Mouse (Mus musculus) midbrain, embryonic 16.5 days (tissue): ENCODE data around the gene Mark1. TPM values are rescaled to one million over a fixed set of nuclear protein-coding genes. Genes with fewer than 3 reads are reported as not detected.

Experiments
- ATAC-seq: fragments of 200-750 bp; cut with Nextera tagmentation; 2 replicates; pipeline ENCODE4 v1.8.0; 2017; ENCODE audit warnings: moderate TSS enrichment
- H3K27ac ChIP-seq: fragments of 300-500 bp; sonication (generic); 2 replicates; pipeline ENCODE4 v1.5.1; 2014; ENCODE audit warnings: mild to moderate bottlenecking, low read length, mixed read lengths
- H3K27me3 ChIP-seq: fragments of 300-500 bp; sonication (generic); 2 replicates; pipeline ENCODE4 v1.6.1; 2014; ENCODE audit warnings: low read depth, low read length, mixed read lengths; ENCODE audit not compliant: control insufficient read depth, insufficient read depth
- H3K36me3 ChIP-seq: fragments of 300-500 bp; sonication (generic); 2 replicates; pipeline ENCODE4 v1.6.1; 2014; ENCODE audit warnings: mild to moderate bottlenecking, low read length, moderate library complexity, mixed read lengths; ENCODE audit not compliant: control insufficient read depth, insufficient read depth
- H3K4me1 ChIP-seq: fragments of 300-500 bp; sonication (generic); 2 replicates; pipeline ENCODE4 v1.6.1; 2014; ENCODE audit warnings: mild to moderate bottlenecking, low read length, mixed read lengths; ENCODE audit not compliant: control insufficient read depth, insufficient read depth
- H3K4me2 ChIP-seq: fragments of 300-500 bp; sonication (generic); 2 replicates; pipeline ENCODE4 v1.6.1; 2014; ENCODE audit warnings: mild to moderate bottlenecking, low read length, mixed read lengths
- H3K4me3 ChIP-seq: fragments of 300-500 bp; sonication (generic); 2 replicates; pipeline ENCODE4 v1.5.1; 2014; ENCODE audit warnings: low read depth, mild to moderate bottlenecking, low read length, moderate library complexity, mixed read lengths
- H3K9ac ChIP-seq: fragments of 300-500 bp; sonication (generic); 2 replicates; pipeline ENCODE4 v1.6.1; 2014; ENCODE audit warnings: low read depth, low read length, mixed read lengths
- H3K9me3 ChIP-seq: fragments of 300-500 bp; sonication (generic); replicated peaks from 2 replicates; pipeline ENCODE4 v1.6.1; 2014; ENCODE audit warnings: mild to moderate bottlenecking, low read length, mixed read lengths; ENCODE audit not compliant: control insufficient read depth, poor library complexity, severe bottlenecking
- WGBS: fragments of 180-500 bp; shearing (Covaris S2); extraction: QIAGEN DNeasy Blood & Tissue Kit; methylation state at CpG from one replicate; pipeline ENCODE4 v1.1.7; 2014; 5-methylcytosine and 5-hydroxymethylcytosine counted together
- polyA plus RNA-seq: library from polyadenylated mRNA; unstranded; fragments of >200 nt; fragmentation: Nextera tagmentation; extraction: Ambion mirVana; gene quantifications from 2 replicates; pipeline ENCODE4 v1.2.1, GENCODE M21; 2015

Gene Mark1
- polyA plus RNA-seq, 1 experiment from 2014 or later, result 14.5 TPM

DNA sequence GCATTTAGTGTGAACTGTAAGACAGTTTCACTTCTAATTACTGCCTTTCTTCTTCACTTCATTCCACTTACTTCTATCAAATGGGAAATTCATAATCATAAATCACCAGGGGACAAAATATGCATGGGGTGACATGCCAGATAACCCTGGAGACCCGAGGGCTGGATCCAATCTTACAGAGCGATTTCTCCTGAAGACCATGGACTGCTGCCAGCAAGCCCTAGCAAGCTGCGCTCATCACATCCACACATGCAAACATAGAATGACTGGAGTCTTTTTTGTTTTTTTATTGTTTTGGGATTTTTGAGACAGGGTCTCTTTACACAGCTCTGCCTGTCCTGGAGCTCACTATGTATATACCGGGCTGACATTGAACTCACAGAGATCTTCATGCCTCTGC, 61.3 kb downstream of the Mark1 start:
- WGBS, result 82% methylated on average over 4 of the region's 4 CpGs
- ATAC-seq, result no peak

DNA sequence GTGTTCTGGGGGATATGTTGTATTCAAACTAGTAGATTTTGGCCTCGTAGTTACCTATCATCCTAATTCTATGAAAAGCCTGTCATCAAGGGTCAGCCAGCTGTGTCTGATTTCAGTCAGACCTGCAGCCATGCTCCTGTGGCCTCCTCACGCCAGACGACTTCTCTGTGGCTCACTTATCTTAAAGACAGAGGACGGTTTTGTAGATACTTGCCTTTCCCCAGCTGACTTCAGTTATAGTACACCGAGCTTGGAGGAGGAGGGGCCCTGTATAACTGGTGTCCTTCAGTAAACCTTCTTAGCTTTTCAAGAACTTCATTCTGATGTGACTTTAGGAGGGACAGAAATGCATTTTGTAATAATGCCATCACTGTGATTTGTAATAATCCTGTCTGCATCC, 63.4 kb downstream of the Mark1 start:
- H3K27ac ChIP-seq, result no peak overlapping the region
- no peak overlapping the region for H3K9ac ChIP-seq
- H3K4me1 ChIP-seq, result no peaks in the 10 kb centered on the region
- 0 out of 2 replicates have a peak, but pooled peaks cover 3% of the 10 kb centered on the region for H3K36me3 ChIP-seq
- no peak overlapping the region for H3K4me2 ChIP-seq
- H3K9me3 ChIP-seq, result no peaks in the 10 kb centered on the region
- ATAC-seq, result no peak
- H3K4me3 ChIP-seq, result no peak overlapping the region
- H3K27me3 ChIP-seq, result no peaks in the 10 kb centered on the region
- whole genome bisulfite sequencing, result 76% methylated on average over 5 of the region's 5 CpGs

More for the DNA sequence above, 61.3 kb downstream of the Mark1 start:
- no peak overlapping the region for H3K9ac ChIP-seq
- H3K4me1 ChIP-seq, result no peaks in the 10 kb centered on the region
- no peak overlapping the region for H3K4me3 ChIP-seq
- H3K9me3 ChIP-seq, result no peaks in the 10 kb centered on the region
- 0 out of 2 replicates have a peak, but pooled peaks cover 3% of the 10 kb centered on the region for H3K36me3 ChIP-seq
- H3K27ac ChIP-seq, result no peak overlapping the region
- H3K27me3 ChIP-seq, result no peaks in the 10 kb centered on the region
- H3K4me2 ChIP-seq, result no peak overlapping the region

DNA sequence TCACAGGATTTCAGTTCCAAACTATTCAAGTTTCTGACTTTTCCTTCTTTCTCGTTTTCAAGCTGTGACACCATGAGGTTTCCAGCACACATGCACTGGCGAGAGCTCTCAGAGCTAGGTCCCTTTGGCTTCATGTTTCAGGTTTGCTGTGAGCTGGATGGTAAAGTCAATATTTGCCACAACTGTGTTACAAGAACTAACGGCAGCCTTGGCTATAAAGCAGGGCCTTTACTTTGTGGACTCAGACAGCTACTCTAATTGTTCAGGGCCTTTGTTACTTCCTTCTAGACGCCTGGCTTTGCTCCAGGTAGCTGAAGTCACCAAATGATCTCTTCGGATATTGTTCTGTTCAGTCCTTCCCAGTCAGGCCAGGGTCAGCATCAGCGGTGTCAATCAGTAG, 63.9 kb downstream of the Mark1 start:
- no peak overlapping the region for H3K4me2 ChIP-seq
- H3K4me1 ChIP-seq, result no peaks in the 10 kb centered on the region
- no peak overlapping the region for H3K4me3 ChIP-seq
- H3K9me3 ChIP-seq, result no peaks in the 10 kb centered on the region
- H3K36me3 ChIP-seq, result 0 out of 2 replicates have a peak, but pooled peaks cover 3% of the 10 kb centered on the region
- no peak for ATAC-seq
- H3K27ac ChIP-seq, result no peak overlapping the region
- WGBS, result 72% methylated on average over 6 of the region's 6 CpGs
- H3K9ac ChIP-seq, result no peak overlapping the region
- H3K27me3 ChIP-seq, result no peaks in the 10 kb centered on the region

DNA sequence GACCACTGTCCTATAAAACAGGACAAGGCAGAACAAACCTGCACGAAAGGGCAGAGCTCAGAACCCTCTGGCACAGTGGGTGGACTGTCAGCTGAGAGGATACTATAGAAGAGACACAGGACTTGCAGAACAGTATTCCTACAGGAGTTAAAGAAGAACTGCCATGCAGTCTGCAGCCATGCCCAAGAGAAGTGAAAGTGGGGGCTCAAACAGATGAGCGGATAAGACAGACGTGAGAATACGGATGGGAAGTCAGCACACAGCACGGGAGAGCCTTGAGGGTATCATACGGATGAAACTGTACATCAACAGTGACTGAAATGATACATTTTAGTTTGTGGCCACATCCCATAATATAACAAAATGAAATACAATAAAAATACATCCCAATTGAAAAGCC, 68.3 kb downstream of the Mark1 start:
- Histone ChIP-seq H3K9ac (no peak overlapping the region), H3K9me3 (no peaks in the 10 kb centered on the region), H3K27ac (no peak overlapping the region), H3K36me3 (no peaks in the 10 kb centered on the region), H3K4me1 (no peaks in the 10 kb centered on the region), H3K4me3 (no peak overlapping the region), H3K27me3 (no peaks in the 10 kb centered on the region), H3K4me2 (no peak overlapping the region)
- ATAC-seq, result no peak
- whole genome bisulfite sequencing, result 86% methylated on average over 6 of the region's 6 CpGs

DNA sequence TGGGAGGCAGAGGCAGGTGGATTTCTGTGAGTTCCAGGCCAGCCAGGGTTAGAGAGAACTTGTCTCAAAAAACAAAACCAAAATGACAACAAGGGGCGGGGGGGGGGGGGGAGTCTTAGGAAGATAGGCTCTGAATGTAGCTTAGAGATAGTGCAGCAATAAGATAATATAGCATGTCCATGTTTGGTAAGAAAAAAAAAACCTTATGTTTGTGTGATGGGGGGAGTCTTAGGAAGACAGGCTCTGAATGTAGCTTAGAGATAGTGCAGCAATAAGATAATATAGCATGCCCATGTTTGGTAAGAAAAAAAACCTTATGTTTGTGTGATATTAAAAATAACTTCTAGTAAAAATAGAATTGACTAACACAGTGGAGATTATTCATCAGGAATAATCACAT, 71.0 kb downstream of the Mark1 start:
- H3K27me3 ChIP-seq, result no peaks in the 10 kb centered on the region
- no peak overlapping the region for H3K4me2 ChIP-seq
- H3K27ac ChIP-seq, result no peak overlapping the region
- WGBS, result no CpG with 5 or more reads among the region's 1 CpGs
- H3K9ac ChIP-seq, result no peak overlapping the region
- H3K4me1 ChIP-seq, result no peaks in the 10 kb centered on the region
- ATAC-seq, result no peak
- H3K36me3 ChIP-seq, result peaks cover 6% of the 10 kb centered on the region
- no peak overlapping the region for H3K4me3 ChIP-seq
- no peaks in the 10 kb centered on the region for H3K9me3 ChIP-seq

DNA sequence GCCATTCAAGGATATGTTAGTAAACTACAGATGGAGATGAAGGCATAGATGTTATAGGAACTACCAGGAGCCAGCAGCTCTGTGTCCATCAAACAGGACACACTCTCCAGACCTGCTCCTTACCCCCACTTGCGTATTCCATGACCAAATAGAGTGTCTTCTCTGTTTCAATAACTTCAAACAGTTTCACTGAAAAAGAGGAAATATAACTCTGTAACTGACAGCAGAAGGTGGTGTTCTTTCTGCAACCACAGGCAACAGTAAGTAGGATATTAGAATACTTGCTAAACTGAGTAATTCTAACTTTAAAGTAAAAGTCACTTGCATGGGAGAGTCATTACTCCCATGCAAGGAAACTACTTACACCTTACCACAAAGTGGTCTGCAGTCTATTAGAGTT, 71.5 kb downstream of the Mark1 start:
- no peaks in the 10 kb centered on the region for H3K4me1 ChIP-seq
- 97% methylated on average over 1 of the region's 1 CpGs for WGBS
- no peak overlapping the region for H3K9ac ChIP-seq
- H3K27me3 ChIP-seq, result no peaks in the 10 kb centered on the region
- ATAC-seq, result no peak
- H3K4me3 ChIP-seq, result no peak overlapping the region
- H3K4me2 ChIP-seq, result no peak overlapping the region
- no peak overlapping the region for H3K27ac ChIP-seq
- H3K36me3 ChIP-seq, result peaks cover 8% of the 10 kb centered on the region
- H3K9me3 ChIP-seq, result no peaks in the 10 kb centered on the region

DNA sequence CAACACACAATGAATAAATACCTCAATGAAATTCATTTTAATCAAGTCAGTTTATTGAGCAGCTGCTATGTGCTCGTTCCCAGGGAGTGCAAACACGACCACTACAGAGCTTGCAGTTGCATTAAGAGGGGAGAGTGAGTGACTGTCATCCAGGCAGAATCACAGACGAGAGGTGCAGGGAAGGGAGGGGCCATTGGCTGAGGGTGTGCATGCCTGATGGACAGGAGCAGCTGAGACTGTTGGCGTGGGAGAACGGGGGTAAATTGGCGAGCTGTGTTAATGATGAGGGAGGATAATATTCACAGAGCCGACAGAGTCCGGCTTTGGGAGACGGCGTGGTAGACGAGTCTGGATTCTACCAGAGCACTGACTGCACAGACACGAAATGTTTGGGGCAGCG, 76.5 kb downstream of the Mark1 start:
- Histone ChIP-seq H3K36me3 (peaks cover 22% of the 10 kb centered on the region), H3K9ac (no peak overlapping the region), H3K9me3 (no peaks in the 10 kb centered on the region), H3K27me3 (no peaks in the 10 kb centered on the region), H3K4me2 (no peak overlapping the region), H3K4me1 (no peaks in the 10 kb centered on the region), H3K27ac (no peak overlapping the region), H3K4me3 (no peak overlapping the region)
- 85% methylated on average over 13 of the region's 13 CpGs for whole genome bisulfite sequencing
- ATAC-seq, result no peak

DNA sequence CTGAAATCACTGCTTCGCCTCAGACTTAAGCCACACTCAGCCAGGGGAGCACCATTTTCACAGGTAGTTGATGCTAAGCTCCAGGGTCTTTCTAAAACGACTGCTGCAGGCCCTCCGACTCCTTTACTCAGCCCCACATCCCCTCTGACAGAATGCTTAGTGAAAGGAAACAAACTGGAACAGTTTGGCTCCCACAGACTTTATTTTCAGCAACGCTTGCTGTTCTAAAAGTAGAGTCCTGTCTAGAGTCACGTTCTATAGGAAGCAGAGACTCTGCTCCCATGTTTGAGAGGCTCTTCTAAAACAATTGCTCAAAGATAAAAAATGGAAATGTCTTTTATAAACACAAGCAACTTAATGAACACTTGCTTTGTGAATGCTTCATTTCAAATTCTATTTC, 79.3 kb downstream of the Mark1 start:
- no peak overlapping the region for H3K4me2 ChIP-seq
- WGBS, result 88% methylated on average over 5 of the region's 5 CpGs
- H3K27me3 ChIP-seq, result no peaks in the 10 kb centered on the region
- H3K9ac ChIP-seq, result no peak overlapping the region
- no peak overlapping the region for H3K27ac ChIP-seq
- peaks cover 28% of the 10 kb centered on the region for H3K36me3 ChIP-seq
- H3K4me1 ChIP-seq, result no peaks in the 10 kb centered on the region
- H3K9me3 ChIP-seq, result no peaks in the 10 kb centered on the region
- ATAC-seq, result no peak
- no peak overlapping the region for H3K4me3 ChIP-seq

DNA sequence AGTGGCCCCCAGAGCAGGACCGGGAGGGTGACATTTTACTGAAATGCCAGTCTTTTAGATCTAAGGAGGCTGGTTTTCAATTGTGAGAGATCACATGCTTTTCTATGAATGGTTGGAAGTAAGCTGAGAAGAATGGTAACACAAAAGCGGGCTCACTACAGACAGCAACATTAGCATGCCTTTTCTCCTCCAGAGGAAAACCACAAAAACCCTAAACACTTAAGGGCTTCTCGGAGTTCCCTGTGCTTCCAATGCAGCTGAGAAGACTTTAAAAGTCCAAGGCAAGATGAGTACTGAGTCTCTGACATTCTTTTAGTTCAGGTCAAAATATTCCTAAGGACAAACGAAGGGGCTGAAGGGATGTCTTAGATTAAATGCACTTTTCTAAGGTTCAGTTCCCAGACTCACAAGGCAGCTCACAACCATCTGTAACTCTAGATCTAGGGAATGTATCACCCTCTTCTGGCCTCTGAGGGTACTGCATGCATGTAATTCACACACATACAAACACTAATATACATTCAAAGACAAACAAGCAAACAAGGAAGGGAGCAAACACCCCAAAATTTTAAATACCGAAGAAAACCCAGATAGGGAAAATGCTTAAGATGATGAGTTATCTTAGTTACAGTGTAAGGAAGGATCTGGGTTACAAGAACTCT, 81.0 kb downstream of the Mark1 start:
- peaks cover 33% of the 10 kb centered on the region for H3K36me3 ChIP-seq
- no peak for ATAC-seq
- 62% methylated on average over 5 of the region's 5 CpGs for WGBS

More for the DNA sequence above, 81.0 kb downstream of the Mark1 start:
- no peaks in the 10 kb centered on the region for H3K9me3 ChIP-seq
- no peaks in the 10 kb centered on the region for H3K4me1 ChIP-seq
- no peak overlapping the region for H3K4me3 ChIP-seq
- no peaks in the 10 kb centered on the region for H3K27me3 ChIP-seq
- no peak overlapping the region for H3K4me2 ChIP-seq
- H3K9ac ChIP-seq, result no peak overlapping the region
- H3K27ac ChIP-seq, result no peak overlapping the region
